Mouse (Mus musculus): Measurements from ENCODE around the gene 4930402H24Rik.

The 4930402H24Rik gene

DNA sequence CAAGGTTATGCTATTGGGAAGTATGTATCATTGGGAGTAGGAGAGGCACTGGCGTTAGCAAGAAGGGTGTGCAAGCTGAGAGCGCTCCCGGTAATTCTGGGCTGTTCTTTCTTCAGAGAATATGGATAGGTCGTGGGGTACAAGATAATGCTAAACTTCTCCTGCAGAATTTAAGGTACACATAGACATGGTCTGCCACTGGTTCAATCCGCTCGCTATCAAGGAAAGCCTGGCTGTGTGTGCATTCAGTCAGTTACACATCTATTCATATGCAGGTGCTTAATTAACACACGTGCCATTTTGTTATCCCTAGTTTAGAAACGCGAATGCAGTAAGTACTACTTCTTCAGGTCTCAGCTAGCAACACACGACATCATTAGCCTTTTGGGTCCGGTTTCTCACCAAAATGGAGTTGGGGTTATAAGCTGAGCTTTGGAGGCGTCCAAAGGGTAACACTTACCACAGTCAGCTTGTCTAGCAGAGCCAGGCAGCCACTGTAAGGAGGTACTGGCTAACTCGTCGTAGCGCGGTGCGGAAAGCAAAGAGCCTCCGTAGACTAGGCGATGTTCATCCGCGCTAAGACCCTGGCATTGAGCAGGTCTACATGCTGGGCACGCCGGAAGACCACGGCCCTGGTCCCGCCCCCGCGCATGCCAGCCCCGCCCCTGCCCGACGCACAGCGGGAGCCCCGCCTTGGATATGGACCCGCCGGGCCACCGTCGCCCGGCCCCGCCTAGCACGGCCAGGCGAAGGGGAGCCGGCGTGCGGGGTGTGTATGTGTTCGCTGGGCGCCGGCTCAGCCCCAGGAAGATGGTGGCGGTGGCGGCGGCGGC lies at the start of gene 4930402H24Rik, which contains the start of gene Atrn:
4930402H24Rik (minus strand) TSS at position 656 of the 833 bp plus-strand sequence.
Atrn (plus strand) TSS at position 745 of the 833 bp plus-strand sequence.
- peak; percentile 96 to 98 for DNase-seq

GRCm38 (mm10) chr2:130950548-130950947 lies 44.3 kb upstream of the 4930402H24Rik start:
- peak; percentile 95 for DNase-seq

GRCm38 (mm10) chr2:130949781-130950180 lies 43.6 kb upstream of the 4930402H24Rik start:
- DNase-seq = no peak

DNA sequence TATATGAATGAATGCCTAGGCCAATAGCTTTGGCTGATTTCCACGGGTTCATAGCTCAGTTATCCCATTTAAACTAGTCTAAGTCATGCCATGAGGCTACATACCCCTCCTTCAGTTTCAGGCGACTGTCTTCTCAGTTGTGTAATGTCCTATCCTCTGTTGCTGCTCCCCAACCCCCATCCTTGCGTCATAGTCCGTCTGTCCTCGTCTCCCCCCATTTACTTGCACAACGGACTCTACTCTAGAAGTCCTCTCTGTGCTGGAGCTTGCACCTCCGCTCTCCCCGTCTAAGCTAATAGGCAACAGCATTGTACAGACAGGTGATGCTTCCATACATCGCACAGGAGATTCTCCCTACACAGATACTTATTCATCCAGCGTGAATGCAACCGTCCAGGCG lies 26.7 kb upstream of the 4930402H24Rik start:
- no peak for DNase-seq

DNA sequence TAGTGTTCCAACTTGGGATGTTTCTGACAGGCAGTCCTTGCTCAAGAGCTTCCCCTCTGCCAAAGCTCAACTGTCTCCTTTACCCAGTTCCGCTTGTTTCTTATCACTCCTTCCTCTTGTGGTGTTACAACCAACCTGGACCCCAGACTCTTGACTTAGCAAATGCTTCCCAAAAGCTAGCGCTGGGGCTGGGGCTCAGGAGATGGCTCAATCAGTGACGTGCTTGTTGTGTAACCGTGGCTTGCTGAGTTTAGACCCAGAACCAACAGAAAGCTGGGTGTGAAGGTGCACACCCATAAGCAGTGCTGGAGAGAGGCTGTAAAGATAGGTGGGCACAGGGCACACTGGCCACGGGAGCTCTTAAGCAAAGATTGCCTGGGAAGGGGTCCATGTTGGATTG lies 23.8 kb upstream of the 4930402H24Rik start:
- no peak for DNase-seq

DNA sequence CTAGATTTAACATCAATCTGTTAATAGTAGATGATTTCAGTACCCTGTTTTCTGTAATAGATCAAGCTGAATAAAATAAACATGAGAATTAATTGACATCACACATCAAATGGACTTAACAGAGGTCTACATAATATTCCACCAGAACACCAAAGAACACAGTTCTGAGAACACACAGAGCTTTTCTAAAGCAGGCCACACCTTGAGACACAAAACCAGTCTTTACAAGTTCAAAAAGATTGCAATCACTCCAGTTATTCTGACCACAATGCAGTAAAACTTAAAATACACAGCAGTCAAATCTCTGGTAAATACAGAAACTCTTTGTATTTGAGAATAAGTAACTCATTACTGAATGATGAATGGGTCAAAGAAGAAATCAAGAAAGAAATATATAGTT lies 22.3 kb upstream of the 4930402H24Rik start:
- no peak for DNase-seq

- DNase-seq = no peak
Observed at GRCm38 (mm10) chr2:130928031-130928430, 21.8 kb upstream of the 4930402H24Rik start.

DNA sequence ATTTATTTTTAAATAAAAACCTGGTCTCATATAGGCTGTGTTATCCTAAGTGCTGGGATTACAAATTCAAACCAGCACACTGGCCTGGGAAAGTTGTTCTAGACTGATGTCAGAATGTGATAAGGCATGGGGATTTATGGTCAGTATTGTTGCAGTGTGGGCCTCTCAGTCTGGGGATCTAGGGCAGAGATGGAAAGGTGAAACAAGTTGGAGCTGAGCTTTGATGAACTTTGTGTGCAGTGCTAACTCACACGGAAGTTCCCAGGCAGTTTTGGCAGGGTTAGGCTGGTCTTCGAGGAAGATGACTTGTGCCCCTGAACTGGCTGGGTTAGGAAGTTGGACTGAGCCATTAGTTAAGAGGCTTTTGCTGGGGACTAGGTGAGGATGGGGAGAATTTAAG lies 18.7 kb upstream of the 4930402H24Rik start:
- no peak for DNase-seq

DNA sequence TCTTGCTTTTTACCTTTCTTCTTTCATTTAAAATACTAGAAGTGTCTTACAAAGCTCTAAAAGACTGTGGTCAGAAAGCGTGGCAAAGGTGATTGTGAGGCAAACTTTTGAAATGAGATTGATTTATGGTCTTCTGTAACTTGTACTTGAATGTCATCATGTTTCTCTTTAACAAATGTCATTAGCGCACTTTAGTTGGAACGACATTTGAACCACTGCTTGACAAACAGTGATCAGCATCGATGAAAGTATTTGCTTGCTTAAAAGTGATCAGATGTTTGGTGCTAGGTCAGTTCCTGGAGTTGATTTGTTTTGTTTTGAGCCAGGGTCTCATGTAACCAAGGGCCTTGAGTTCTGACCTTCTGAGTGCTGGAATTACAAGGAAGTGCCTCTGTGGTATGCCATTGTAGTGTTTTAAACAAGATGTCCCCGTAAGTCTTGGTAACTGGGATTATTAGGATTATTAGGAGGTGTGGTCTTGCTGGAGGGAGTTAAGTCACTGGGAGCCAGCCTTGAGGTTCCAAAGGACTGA lies 12.9 kb upstream of the 4930402H24Rik start:
- no peak for DNase-seq

- no peak for DNase-seq
Observed at GRCm38 (mm10) chr2:130917686-130918085, 11.5 kb upstream of the 4930402H24Rik start.

DNA sequence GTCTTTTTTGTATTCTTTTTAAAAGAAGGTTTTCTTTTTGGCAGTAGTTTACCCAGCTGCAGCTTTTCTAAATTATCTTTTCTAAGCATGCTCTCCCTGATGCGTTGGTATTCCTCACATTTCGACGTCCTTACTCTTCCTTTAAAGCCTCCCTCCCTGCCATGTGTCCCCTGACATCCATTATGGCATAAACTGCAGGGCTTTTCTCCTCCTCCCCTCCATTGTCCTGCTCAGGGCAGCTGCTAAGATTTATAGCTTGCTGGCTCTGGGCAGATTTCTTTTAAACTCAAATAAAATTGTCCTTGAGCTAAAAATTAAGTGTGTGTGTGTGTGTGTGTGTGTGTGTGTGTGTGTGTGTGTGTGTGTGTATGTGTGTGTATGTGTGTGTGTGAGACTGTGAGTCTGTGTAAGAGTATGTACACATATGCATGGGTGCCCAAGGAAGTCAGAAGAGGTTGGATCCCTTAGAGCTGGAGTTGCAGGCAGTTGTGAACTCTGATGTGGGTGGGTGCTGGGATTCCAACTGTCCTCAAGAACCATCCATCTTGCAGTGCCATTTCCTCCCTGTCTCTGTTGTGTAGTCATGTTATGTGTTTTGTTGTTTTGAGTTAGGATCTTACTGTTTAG lies 10.4 kb upstream of the 4930402H24Rik start:
- DNase-seq = peak; percentile 10 to 20

DNA sequence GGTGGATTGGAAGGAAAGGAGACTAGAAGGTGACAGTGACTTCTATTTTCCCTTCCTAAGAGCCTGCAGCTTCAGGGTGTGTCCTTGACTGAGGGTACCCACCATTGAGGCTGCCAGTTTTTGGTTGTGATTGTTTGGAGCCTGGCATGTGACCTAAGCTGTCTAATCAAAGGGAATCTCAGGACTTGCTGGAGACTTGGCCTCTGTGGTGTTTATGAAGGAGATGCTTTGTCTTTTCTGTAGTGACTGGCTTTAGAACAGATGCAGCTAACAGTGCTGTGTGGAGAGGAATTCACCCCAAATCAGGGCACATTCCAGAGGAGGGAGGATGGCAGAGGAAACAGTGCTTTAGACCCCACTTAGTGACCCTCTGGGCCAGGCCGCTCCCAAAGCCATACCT lies 8.7 kb upstream of the 4930402H24Rik start:
- DNase-seq = no peak

DNA sequence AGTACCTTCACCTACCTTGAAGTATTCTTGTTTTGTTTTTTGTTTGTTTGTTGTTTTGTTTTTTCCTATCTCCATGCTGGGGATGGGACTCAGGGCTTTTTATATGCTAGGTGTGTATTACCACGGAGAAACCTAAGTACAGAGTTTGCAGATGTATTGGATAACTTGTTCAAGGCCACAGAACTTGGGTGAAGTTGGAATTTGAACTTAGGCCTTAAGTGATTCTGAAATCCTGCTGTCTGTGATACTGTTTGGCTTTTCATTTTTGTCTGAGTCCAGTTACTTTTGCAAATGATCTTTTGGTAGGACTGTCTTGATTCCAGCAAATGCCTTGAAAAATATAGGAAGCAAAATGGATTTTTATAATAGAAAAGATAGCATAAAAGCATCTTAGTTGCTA lies 5.5 kb upstream of the 4930402H24Rik start:
- DNase-seq = no peak

DNA sequence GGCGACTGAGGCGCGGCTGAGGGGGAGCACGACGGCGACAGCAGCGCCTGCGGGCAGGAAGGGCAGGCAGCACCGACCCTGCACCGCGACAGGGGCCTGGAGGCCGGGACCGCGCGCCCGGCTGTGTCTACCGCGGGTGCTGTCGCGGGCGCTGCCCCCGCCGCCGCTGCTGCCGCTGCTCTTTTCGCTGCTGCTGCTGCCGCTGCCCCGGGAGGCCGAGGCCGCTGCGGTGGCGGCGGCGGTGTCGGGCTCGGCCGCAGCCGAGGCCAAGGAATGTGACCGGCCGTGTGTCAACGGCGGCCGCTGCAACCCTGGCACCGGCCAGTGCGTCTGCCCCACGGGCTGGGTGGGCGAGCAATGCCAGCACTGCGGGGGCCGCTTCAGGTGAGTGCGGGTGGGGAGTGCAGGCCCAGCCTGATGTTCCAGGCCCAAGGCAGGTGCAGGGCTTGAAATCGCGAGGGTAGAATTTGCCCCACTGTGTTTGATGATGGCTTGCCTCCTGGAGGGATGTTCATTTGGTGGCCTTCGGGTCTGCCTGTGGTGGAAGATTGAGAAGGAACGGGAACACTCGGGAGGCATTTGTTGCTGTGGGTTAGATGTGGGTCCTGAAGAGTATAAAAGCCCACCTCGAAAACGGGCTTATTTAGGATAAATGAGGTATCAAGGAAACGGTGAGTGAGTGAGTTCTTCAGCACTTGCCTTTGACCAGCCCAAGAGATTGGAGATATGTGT lies 544 bp upstream of the 4930402H24Rik start:
- no peak for DNase-seq

GRCm38 (mm10) chr2:130898783-130899182 lies 7.4 kb downstream of the 4930402H24Rik start:
- no peak for DNase-seq

DNA sequence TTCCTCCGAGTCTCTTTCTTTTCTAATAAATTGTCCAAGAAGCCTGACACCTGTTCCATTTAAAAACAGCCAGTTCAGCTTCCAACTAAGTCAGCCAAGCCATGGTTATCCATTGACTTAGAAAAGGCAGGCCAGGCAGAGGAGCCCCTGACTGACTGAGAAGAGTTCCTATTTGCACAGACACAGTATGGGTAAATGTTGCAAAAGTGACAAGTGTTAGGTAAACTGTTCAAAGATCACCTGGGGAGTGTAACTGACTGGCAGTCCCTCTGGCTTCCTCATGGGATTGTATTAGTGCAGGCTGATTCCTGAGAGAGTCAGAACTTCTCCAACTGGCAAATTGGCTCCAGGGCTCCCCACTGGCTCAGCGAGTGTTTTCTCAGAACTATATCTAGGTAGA lies 8.3 kb downstream of the 4930402H24Rik start:
- DNase-seq = no peak

GRCm38 (mm10) chr2:130896944-130897343 lies 9.3 kb downstream of the 4930402H24Rik start:
- no peak for DNase-seq

- DNase-seq = no peak
Observed at GRCm38 (mm10) chr2:130887456-130887855, 18.8 kb downstream of the 4930402H24Rik start.

- no peak for DNase-seq
Observed at GRCm38 (mm10) chr2:130886983-130887382, 19.2 kb downstream of the 4930402H24Rik start.

- DNase-seq = no peak
Observed at GRCm38 (mm10) chr2:130877376-130877775, 28.8 kb downstream of the 4930402H24Rik start.

- DNase-seq = no peak
Observed at GRCm38 (mm10) chr2:130870916-130871315, 35.3 kb downstream of the 4930402H24Rik start.

GRCm38 (mm10) chr2:130862091-130862490 lies 44.1 kb downstream of the 4930402H24Rik start:
- DNase-seq = no peak

GRCm38 (mm10) chr2:130852964-130853363 lies 53.2 kb downstream of the 4930402H24Rik start:
- DNase-seq = no peak

Data from kidney, postnatal 4 days (tissue).